Mouse (Mus musculus) cortical plate, adult 2 months (tissue): ENCODE results near the gene Nelfb.

Experiments used
- CTCF ChIP-seq: fragments of 200-500 bp; IDR thresholded peaks from 2 replicates; pipeline ENCODE4 v1.5.1; 2011; ENCODE audit warnings: mild to moderate bottlenecking, control low read depth, low read length; ENCODE audit not compliant: insufficient read depth; ENCODE audit errors: extremely low read depth
- POLR2A ChIP-seq: fragments of 200-500 bp; IDR thresholded peaks from 2 replicates; pipeline ENCODE4 v1.6.1; 2011; ENCODE audit warnings: mild to moderate bottlenecking, low read length, control low read depth; ENCODE audit not compliant: insufficient read depth; ENCODE audit errors: extremely low read depth

GRCm38 (mm10) chr2:25179566-25180217, 31.6 kb downstream of the Nelfb start:
- TF ChIP-seq CTCF (no peak), POLR2A (no peak)
